Mouse (Mus musculus): ENCODE measurements at regions not wholly inside any gene's neighbourhood (a gene's known extent, or its start where the extent isn't known, plus 50 kb on each side); places are given as distances from the start of the nearest gene placed in this dataset.
"Not testable (repeated sequence)": the region's sequence is repeated elsewhere in the genome, so short reads cannot be mapped to it uniquely, and the experiment has no call there.

DNA sequence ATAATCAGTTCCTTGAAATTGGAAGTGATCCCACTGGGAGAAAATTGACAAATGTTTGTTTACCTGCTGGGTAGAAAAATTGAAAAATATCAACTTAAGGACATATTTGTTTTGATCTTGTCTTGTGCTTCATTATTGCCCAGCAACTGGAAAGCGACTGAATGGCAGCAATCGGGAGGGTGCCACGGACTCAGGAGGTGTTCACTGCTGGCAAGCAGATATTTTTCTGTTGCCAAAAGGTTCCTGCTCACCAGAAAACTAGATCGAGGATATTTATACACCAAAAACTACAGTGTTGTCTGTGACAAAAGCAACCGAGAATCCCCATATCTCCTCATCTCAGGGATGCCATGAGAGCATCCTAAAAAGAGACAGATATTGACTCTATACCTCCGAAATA is 71.4 kb downstream of the Gm21833 start:
- Histone ChIP-seq H3K4me1 (no peaks in the 10 kb centered on the region), H3K27ac (no peak overlapping the region), H3K4me3 (no peak overlapping the region), H3K27me3 (no peaks in the 10 kb centered on the region), H3K9ac (no peak overlapping the region), H3K4me2 (replicated peaks) (no peak overlapping the region), H3K9me3 (no peaks in the 10 kb centered on the region), H3K36me3 (no peaks in the 10 kb centered on the region)
- ATAC-seq (ENCODE audit: insufficient number of reproducible peaks, insufficient read depth, low FRiP score, low TSS enrichment) = no peak
- WGBS = 77% methylated on average over 6 of the region's 6 CpGs

GRCm38 (mm10) chr16:82920533-82920932 is 92.4 kb downstream of the Gm21833 start:
- H3K36me3 ChIP-seq = no peaks in the 10 kb centered on the region
- no peaks in the 10 kb centered on the region for H3K9me3 ChIP-seq
- H3K27ac ChIP-seq = no peak overlapping the region
- no peak overlapping the region for H3K9ac ChIP-seq
- H3K4me1 ChIP-seq = no peaks in the 10 kb centered on the region
- no peaks in the 10 kb centered on the region for H3K27me3 ChIP-seq
- no peak overlapping the region for H3K4me3 ChIP-seq
- no peak for ATAC-seq (ENCODE audit: insufficient number of reproducible peaks, insufficient read depth, low FRiP score, low TSS enrichment)
- H3K4me2 ChIP-seq (replicated peaks) = no peak overlapping the region
- 88% methylated on average over 9 of the region's 9 CpGs for whole genome bisulfite sequencing

DNA sequence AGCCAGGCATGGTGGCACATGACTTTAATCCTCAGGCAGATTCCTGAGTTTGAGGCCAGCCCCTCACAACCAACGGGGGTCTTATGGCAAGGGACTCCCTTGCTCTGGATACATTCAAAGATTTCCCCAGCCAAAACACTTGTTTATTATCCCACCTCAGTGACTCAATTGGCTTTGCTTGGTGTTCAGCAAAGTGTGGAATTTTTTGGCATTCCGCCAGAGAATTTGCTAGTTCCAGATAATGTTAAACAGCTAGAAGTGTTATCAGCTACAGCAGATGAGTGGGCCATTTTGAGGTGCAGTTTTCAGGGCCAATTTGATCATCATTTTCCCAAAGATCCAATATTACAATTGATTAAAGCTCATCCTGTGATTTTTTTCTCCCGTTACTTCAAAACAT is 130.8 kb downstream of the Gm21833 start:
- not testable (repeated sequence) for H3K4me2 ChIP-seq (replicated peaks); H3K36me3 ChIP-seq; ATAC-seq (ENCODE audit: insufficient number of reproducible peaks, insufficient read depth, low FRiP score, low TSS enrichment); H3K9ac ChIP-seq; H3K4me1 ChIP-seq; H3K27ac ChIP-seq; H3K9me3 ChIP-seq; H3K27me3 ChIP-seq; H3K4me3 ChIP-seq
- 87% methylated on average over 3 of the region's 3 CpGs for WGBS

DNA sequence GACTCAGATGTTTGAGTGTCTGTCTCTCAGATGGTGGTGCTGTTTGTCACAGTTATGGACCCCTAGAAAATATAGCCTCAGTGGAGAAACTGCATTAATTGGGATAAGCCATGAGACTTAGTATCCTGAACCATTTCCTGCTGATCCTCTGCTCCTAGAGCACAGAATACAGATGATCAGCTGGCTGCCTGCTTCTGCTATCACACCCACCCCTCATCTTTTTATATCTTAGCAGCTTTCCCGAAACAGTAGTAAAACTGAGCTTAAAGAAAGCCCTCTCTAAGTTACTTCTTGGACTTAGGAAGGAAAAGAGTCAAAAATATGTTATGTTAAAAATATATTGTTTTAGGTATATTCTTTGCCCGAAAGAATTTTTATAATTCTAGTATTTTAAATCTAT is 163.5 kb downstream of the Gm21833 start:
- no peak for ATAC-seq (ENCODE audit: insufficient number of reproducible peaks, insufficient read depth, low FRiP score, low TSS enrichment)

DNA sequence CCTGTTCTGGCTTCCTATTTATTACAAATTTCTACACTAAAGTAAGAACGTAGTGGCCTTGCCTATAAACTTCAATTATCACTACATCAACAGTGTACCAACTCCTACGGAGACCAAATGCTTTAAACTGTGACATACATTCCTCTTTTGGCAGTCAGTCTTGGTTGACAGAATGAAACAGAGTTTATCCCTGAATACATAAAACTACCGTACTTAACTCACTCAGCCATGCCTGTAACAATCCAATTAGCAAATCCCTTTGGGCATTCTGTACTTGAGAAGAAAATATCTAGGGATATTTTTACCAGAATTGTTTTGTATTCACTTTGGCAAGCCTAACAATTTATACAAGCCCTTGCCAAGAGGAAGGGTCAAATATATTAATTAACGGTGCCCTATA is 169.7 kb downstream of the Gm21833 start:
- Histone ChIP-seq H3K9ac (no peak overlapping the region), H3K27me3 (no peaks in the 10 kb centered on the region), H3K4me1 (no peaks in the 10 kb centered on the region), H3K4me3 (no peak overlapping the region), H3K9me3 (no peaks in the 10 kb centered on the region), H3K27ac (no peak overlapping the region), H3K36me3 (no peaks in the 10 kb centered on the region), H3K4me2 (replicated peaks) (no peak overlapping the region)
- WGBS = 46% methylated on average over 4 of the region's 4 CpGs
- no peak for ATAC-seq (ENCODE audit: insufficient number of reproducible peaks, insufficient read depth, low FRiP score, low TSS enrichment)

More for the DNA sequence above, 163.5 kb downstream of the Gm21833 start:
- Histone ChIP-seq H3K36me3 (no peaks in the 10 kb centered on the region), H3K27ac (no peak overlapping the region), H3K9me3 (peaks cover 3% of the 10 kb centered on the region; the same call in 1 of the 2 replicates), H3K9ac (no peak overlapping the region), H3K27me3 (no peaks in the 10 kb centered on the region), H3K4me2 (replicated peaks) (no peak overlapping the region), H3K4me1 (no peaks in the 10 kb centered on the region), H3K4me3 (no peak overlapping the region)
- 84% methylated on average over 2 of the region's 2 CpGs for WGBS

DNA sequence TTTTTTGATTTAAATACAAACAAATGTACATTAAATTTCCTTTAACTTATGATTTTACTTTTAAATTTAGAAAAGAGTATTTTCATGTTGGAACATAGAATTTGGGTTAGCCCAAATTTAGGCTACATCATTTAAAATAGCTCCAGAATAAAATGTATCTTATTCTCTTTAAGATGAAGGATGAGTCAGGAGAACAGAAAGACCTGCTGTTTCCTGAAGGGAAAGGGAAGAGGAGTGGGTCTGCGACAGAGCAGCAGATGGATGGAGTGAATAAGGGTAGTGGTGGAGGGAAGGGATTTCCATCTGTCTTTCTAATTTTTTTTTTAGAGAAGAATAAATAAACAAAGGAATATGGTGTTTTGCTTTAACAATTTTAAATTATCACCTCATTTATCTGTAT is 193.1 kb downstream of the Gm21833 start:
- 82% methylated on average over 1 of the region's 1 CpGs for WGBS
- Histone ChIP-seq H3K4me1 (no peaks in the 10 kb centered on the region), H3K27ac (no peak overlapping the region), H3K36me3 (no peaks in the 10 kb centered on the region), H3K9ac (no peak overlapping the region), H3K9me3 (no peaks in the 10 kb centered on the region), H3K4me2 (replicated peaks) (no peak overlapping the region), H3K4me3 (no peak overlapping the region), H3K27me3 (no peaks in the 10 kb centered on the region)
- ATAC-seq (ENCODE audit: insufficient number of reproducible peaks, insufficient read depth, low FRiP score, low TSS enrichment) = no peak

- Histone ChIP-seq H3K9me3 (no peaks in the 10 kb centered on the region), H3K27me3 (no peaks in the 10 kb centered on the region), H3K4me2 (replicated peaks) (no peak overlapping the region), H3K36me3 (no peaks in the 10 kb centered on the region), H3K4me1 (no peaks in the 10 kb centered on the region), H3K9ac (no peak overlapping the region), H3K27ac (no peak overlapping the region), H3K4me3 (no peak overlapping the region)
- no peak for ATAC-seq (ENCODE audit: insufficient number of reproducible peaks, insufficient read depth, low FRiP score, low TSS enrichment)
Measured at GRCm38 (mm10) chr16:83063423-83063822, 235.2 kb downstream of the Gm21833 start.

- 79% methylated on average over 2 of the region's 2 CpGs for WGBS
- Histone ChIP-seq H3K36me3 (no peaks in the 10 kb centered on the region), H3K4me2 (replicated peaks) (no peak overlapping the region), H3K27me3 (no peaks in the 10 kb centered on the region), H3K4me3 (no peak overlapping the region), H3K9ac (no peak overlapping the region), H3K27ac (no peak overlapping the region), H3K4me1 (no peaks in the 10 kb centered on the region), H3K9me3 (no peaks in the 10 kb centered on the region)
- no peak for ATAC-seq (ENCODE audit: insufficient number of reproducible peaks, insufficient read depth, low FRiP score, low TSS enrichment)
Measured at GRCm38 (mm10) chr16:83071488-83071887, 243.3 kb downstream of the Gm21833 start.

- no peak overlapping the region for H3K4me3 ChIP-seq
- ATAC-seq (ENCODE audit: insufficient number of reproducible peaks, insufficient read depth, low FRiP score, low TSS enrichment) = peak; percentile 56; the same call in 1 of the 2 replicates
- no peak overlapping the region for H3K9ac ChIP-seq
- 30% methylated on average over 2 of the region's 2 CpGs for WGBS
- no peaks in the 10 kb centered on the region for H3K9me3 ChIP-seq
- no peak overlapping the region for H3K27ac ChIP-seq
- H3K36me3 ChIP-seq = no peaks in the 10 kb centered on the region
- no peak overlapping the region for H3K4me2 ChIP-seq (replicated peaks)
- H3K4me1 ChIP-seq = no peaks in the 10 kb centered on the region
- no peaks in the 10 kb centered on the region for H3K27me3 ChIP-seq
Measured at GRCm38 (mm10) chr16:83092059-83092458, 263.9 kb downstream of the Gm21833 start.

DNA sequence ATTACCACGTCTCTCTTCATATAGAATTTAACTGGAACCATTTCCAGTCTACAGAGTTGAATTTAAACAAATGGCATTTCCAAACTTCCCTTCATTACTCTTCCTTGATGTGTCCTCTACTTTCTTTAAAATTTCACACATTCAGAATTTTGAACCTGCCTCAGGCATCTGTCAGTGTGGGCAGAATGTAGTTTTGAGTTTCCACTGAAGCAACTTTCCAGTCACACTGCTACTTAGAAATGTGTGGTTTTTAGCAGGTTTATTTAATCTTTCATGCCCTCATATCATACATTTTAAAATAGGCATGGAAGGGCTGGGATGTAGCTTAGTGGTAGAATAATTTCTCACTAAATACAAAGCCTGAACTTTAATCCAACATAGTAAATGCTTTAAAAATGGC is 282.9 kb downstream of the Gm21833 start:
- Histone ChIP-seq H3K36me3 (no peaks in the 10 kb centered on the region), H3K27me3 (no peaks in the 10 kb centered on the region), H3K9ac (no peak overlapping the region), H3K27ac (no peak overlapping the region), H3K4me2 (replicated peaks) (no peak overlapping the region), H3K4me3 (no peak overlapping the region), H3K9me3 (no peaks in the 10 kb centered on the region), H3K4me1 (no peaks in the 10 kb centered on the region)
- WGBS = 68% methylated on average over 1 of the region's 1 CpGs
- no peak for ATAC-seq (ENCODE audit: insufficient number of reproducible peaks, insufficient read depth, low FRiP score, low TSS enrichment)

- H3K4me1 ChIP-seq = no peaks in the 10 kb centered on the region
- H3K4me3 ChIP-seq = no peak overlapping the region
- no peaks in the 10 kb centered on the region for H3K9me3 ChIP-seq
- no peaks in the 10 kb centered on the region for H3K36me3 ChIP-seq
- no peaks in the 10 kb centered on the region for H3K27me3 ChIP-seq
- H3K4me2 ChIP-seq (replicated peaks) = no peak overlapping the region
- no peak for ATAC-seq (ENCODE audit: insufficient number of reproducible peaks, insufficient read depth, low FRiP score, low TSS enrichment)
- H3K9ac ChIP-seq = no peak overlapping the region
- no peak overlapping the region for H3K27ac ChIP-seq
Measured at GRCm38 (mm10) chr16:83131876-83132275, 303.7 kb downstream of the Gm21833 start.

- no peak overlapping the region for H3K4me2 ChIP-seq (replicated peaks)
- no peaks in the 10 kb centered on the region for H3K4me1 ChIP-seq
- H3K9ac ChIP-seq = no peak overlapping the region
- no peaks in the 10 kb centered on the region for H3K36me3 ChIP-seq
- 93% methylated on average over 1 of the region's 1 CpGs for WGBS
- no peak for ATAC-seq (ENCODE audit: insufficient number of reproducible peaks, insufficient read depth, low FRiP score, low TSS enrichment)
- no peak overlapping the region for H3K27ac ChIP-seq
- H3K27me3 ChIP-seq = no peaks in the 10 kb centered on the region
- no peak overlapping the region for H3K4me3 ChIP-seq
- no peaks in the 10 kb centered on the region for H3K9me3 ChIP-seq
Measured at GRCm38 (mm10) chr16:83173021-83173420, 344.8 kb downstream of the Gm21833 start.

- Histone ChIP-seq H3K27me3 (no peaks in the 10 kb centered on the region), H3K4me2 (replicated peaks) (no peak overlapping the region), H3K4me1 (no peaks in the 10 kb centered on the region)
Measured at GRCm38 (mm10) chr16:83193441-83193953, 365.3 kb downstream of the Gm21833 start.

More at GRCm38 (mm10) chr16:83193441-83193953, 365.3 kb downstream of the Gm21833 start:
- Histone ChIP-seq H3K27ac (no peak overlapping the region), H3K9me3 (no peaks in the 10 kb centered on the region), H3K36me3 (no peaks in the 10 kb centered on the region), H3K4me3 (no peak overlapping the region), H3K9ac (no peak overlapping the region)
- ATAC-seq (ENCODE audit: insufficient number of reproducible peaks, insufficient read depth, low FRiP score, low TSS enrichment) = no peak

Data from embryonic facial prominence, embryonic 12.5 days (tissue).